Mouse (Mus musculus) neural tube, embryonic 15.5 days (tissue): ENCODE results near the gene Zfp667. TPM values are rescaled to one million over a fixed set of nuclear protein-coding genes. Genes with fewer than 3 reads are reported as not detected.
"Not testable (repeated sequence)": the region's sequence is repeated elsewhere in the genome, so short reads cannot be mapped to it uniquely, and the experiment has no call there.

Experiments
- ATAC-seq: fragments of 200-750 bp; cut with Nextera tagmentation; 2 replicates; pipeline ENCODE4 v1.8.0; 2017; ENCODE audit warnings: mild to moderate bottlenecking, moderate TSS enrichment, moderate library complexity; ENCODE audit not compliant: low FRiP score
- H3K27ac ChIP-seq: fragments of 300-500 bp; sonication (generic); replicated peaks from 2 replicates; pipeline ENCODE4 v1.5.1; 2015; ENCODE audit warnings: mild to moderate bottlenecking, inconsistent platforms
- H3K27me3 ChIP-seq: fragments of 300-500 bp; sonication (generic); replicated peaks from 2 replicates; pipeline ENCODE4 v1.6.1; 2015; ENCODE audit warnings: inconsistent platforms
- H3K36me3 ChIP-seq: fragments of 300-500 bp; sonication (generic); 2 replicates; pipeline ENCODE4 v1.6.1; 2015; ENCODE audit warnings: inconsistent platforms
- H3K4me1 ChIP-seq: fragments of 300-500 bp; sonication (generic); 2 replicates; pipeline ENCODE4 v1.6.1; 2015; ENCODE audit warnings: inconsistent platforms
- H3K4me2 ChIP-seq: fragments of 300-500 bp; sonication (generic); 2 replicates; pipeline ENCODE4 v1.6.1; 2015; ENCODE audit warnings: inconsistent platforms, mild to moderate bottlenecking, moderate library complexity
- H3K4me3 ChIP-seq: fragments of 300-500 bp; sonication (generic); replicated peaks from 2 replicates; pipeline ENCODE4 v1.5.1; 2015; ENCODE audit warnings: mild to moderate bottlenecking, inconsistent platforms
- H3K9ac ChIP-seq: fragments of 300-500 bp; sonication (generic); replicated peaks from 2 replicates; pipeline ENCODE4 v1.6.1; 2015; ENCODE audit warnings: mild to moderate bottlenecking, inconsistent platforms
- H3K9me3 ChIP-seq: fragments of 300-500 bp; sonication (generic); replicated peaks from 2 replicates; pipeline ENCODE4 v1.6.1; 2016; ENCODE audit warnings: inconsistent platforms
- WGBS: fragments of 180-500 bp; shearing (Covaris S2); methylation state at CpG from one replicate; pipeline ENCODE4 v1.1.7; 2015; ENCODE audit warnings: mixed read lengths; 5-methylcytosine and 5-hydroxymethylcytosine counted together
- polyA plus RNA-seq: library from polyadenylated mRNA; unstranded; fragments of >200 nt; fragmentation: Nextera tagmentation; extraction: Ambion mirVana; gene quantifications from 2 replicates; pipeline ENCODE4 v1.2.1, GENCODE M21; 2015

The Zfp667 gene
- 14.3 and 16.2 TPM in 2 replicates for polyA plus RNA-seq

DNA sequence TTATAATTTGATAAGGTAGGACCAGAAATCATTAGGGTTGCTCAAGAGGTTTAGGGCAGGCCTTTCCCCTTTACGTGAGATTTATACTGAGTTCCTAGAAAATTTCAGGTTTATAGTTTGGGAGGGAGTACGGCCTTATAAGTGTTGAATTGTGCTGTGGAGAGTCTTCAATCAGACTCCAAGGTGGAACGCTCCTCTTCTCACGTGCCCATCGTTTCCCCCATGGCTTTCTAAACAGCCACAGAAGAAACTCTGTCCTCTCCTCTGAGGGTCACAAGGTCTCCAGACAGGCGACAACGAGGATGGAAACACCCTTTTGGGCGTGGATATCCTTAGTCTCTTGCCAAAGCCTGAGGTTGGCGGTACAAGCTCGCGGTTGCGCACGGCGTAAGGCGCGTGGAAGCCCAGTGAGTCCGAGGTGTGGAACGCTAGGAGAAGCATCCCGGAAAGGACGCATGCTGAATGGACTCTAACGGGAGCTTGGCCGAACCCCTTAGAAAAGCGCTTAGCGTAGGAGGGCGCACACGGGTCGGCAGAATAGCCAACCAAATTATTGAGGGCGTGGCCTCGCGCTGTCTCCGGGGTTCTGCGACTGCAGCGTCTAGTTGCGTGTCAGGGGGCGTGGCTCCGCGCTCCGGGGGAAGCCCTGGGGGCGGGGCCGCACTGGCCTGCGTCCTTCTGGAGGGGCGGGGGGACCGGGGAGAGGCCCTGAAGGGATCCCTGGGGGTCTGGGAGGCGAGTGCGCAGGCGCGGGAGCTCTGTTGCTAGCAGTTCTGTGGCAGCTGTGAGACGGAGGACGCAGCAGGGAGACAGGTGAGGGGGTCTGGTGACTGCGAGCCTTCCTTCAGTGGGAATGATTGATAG, at the start of gene Zfp667:
Zfp667 (plus strand) TSS at position 738 of the 864 bp plus-strand sequence.
- H3K27ac ChIP-seq = peak within 1 kb of the TSS; percentile 81
- peak; percentile 80 for ATAC-seq
- 3% methylated on average over 50 of the region's 50 CpGs for WGBS
- H3K4me1 ChIP-seq = peaks cover 34% of the 10 kb centered on the region
- no peaks in the 10 kb centered on the region for H3K27me3 ChIP-seq
- peak within 1 kb of the TSS; percentile 68 for H3K4me2 ChIP-seq
- peak within 1 kb of the TSS; percentile 54 for H3K4me3 ChIP-seq
- H3K9ac ChIP-seq = peak within 1 kb of the TSS; percentile 54
- no peaks in the 10 kb centered on the region for H3K9me3 ChIP-seq
- H3K36me3 ChIP-seq = peaks cover 9% of the 10 kb centered on the region; the same call in 1 of the 2 replicates

GRCm38 (mm10) chr7:6239787-6240186, 46.6 kb upstream of the Zfp667 start:
- no peak overlapping the region for H3K4me3 ChIP-seq
- WGBS = 60% methylated on average over 11 of the region's 11 CpGs
- H3K36me3 ChIP-seq = no peaks in the 10 kb centered on the region
- no peak overlapping the region for H3K9ac ChIP-seq
- H3K4me1 ChIP-seq = no peaks in the 10 kb centered on the region
- no peak overlapping the region for H3K27ac ChIP-seq
- no peaks in the 10 kb centered on the region for H3K9me3 ChIP-seq
- H3K27me3 ChIP-seq = no peaks in the 10 kb centered on the region
- H3K4me2 ChIP-seq = no peak overlapping the region
- ATAC-seq = no peak

GRCm38 (mm10) chr7:6240841-6241425, 45.4 kb upstream of the Zfp667 start:
- H3K9me3 ChIP-seq, H3K9ac ChIP-seq, H3K4me1 ChIP-seq, H3K4me2 ChIP-seq, H3K27me3 ChIP-seq, H3K4me3 ChIP-seq, ATAC-seq, H3K36me3 ChIP-seq, H3K27ac ChIP-seq: not testable (repeated sequence)
- WGBS = 23% methylated on average over 1 of the region's 1 CpGs

GRCm38 (mm10) chr7:6244361-6245292, 41.8 kb upstream of the Zfp667 start:
- no peaks in the 10 kb centered on the region for H3K36me3 ChIP-seq
- H3K4me2 ChIP-seq = no peak overlapping the region
- no peaks in the 10 kb centered on the region for H3K4me1 ChIP-seq
- no peak for ATAC-seq
- H3K9me3 ChIP-seq = no peaks in the 10 kb centered on the region
- WGBS = 57% methylated on average over 11 of the region's 11 CpGs
- no peak overlapping the region for H3K4me3 ChIP-seq
- no peak overlapping the region for H3K9ac ChIP-seq
- no peaks in the 10 kb centered on the region for H3K27me3 ChIP-seq
- H3K27ac ChIP-seq = no peak overlapping the region

- no peak within 1 kb of the TSS for H3K4me2 ChIP-seq
- ATAC-seq = no peak
- 87% methylated on average over 6 of the region's 6 CpGs for WGBS
- H3K9ac ChIP-seq = no peak within 1 kb of the TSS
- H3K27me3 ChIP-seq = no peaks in the 10 kb centered on the region
- H3K4me3 ChIP-seq = no peak within 1 kb of the TSS
- H3K27ac ChIP-seq = no peak within 1 kb of the TSS
- no peaks in the 10 kb centered on the region for H3K36me3 ChIP-seq
- H3K4me1 ChIP-seq = no peaks in the 10 kb centered on the region
- no peaks in the 10 kb centered on the region for H3K9me3 ChIP-seq
Observed at GRCm38 (mm10) chr7:6252410-6252809, 34.0 kb upstream of the Zfp667 start, which contains the start of gene Epp13. Epp13 (plus strand) TSS chr7:6252710.

DNA sequence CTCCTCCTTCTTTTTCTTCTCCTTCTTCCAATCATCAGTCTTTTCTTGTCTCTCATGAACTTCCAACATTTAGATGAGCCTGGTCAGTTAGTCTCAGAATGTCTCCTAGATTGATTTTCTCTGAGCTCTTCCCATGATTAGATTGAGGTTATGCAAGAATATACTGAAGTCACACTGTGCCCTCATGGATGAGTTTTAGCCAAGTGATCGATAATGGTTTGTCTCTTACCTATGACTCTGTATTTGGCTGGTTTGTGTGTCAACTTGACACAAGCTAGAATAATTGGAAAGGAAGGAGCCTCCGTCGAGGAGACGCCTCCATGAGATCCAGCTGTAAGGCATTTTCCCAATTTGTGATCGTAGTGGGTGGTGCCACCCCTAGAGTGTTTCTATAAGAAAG, 31.9 kb upstream of the Zfp667 start:
- WGBS = 97% methylated on average over 5 of the region's 5 CpGs
- H3K9me3 ChIP-seq = no peaks in the 10 kb centered on the region
- no peak overlapping the region for H3K4me2 ChIP-seq
- no peaks in the 10 kb centered on the region for H3K27me3 ChIP-seq
- no peak overlapping the region for H3K27ac ChIP-seq
- no peak overlapping the region for H3K4me3 ChIP-seq
- H3K9ac ChIP-seq = no peak overlapping the region
- no peak for ATAC-seq
- no peaks in the 10 kb centered on the region for H3K36me3 ChIP-seq
- no peaks in the 10 kb centered on the region for H3K4me1 ChIP-seq

DNA sequence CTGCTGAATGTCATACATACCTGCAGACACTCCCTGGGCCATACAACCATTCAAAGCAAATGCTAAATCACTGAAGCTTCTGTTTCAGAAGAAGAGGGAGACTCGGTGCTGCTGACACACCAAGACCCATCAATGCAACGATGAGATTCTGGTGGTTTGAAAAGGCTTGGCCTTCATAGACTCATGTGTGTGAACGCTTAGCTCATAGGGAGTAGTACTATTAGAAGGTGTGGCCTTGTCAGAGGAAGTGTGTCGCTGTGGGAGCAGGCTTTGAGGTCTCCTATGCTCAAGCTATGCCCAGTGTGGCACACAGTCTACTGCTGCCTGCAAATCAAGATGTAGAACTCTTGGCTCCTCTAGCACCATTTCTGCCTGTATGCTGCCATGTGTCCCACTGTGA, 29.0 kb upstream of the Zfp667 start:
- H3K4me1 ChIP-seq = no peaks in the 10 kb centered on the region
- no peak overlapping the region for H3K27ac ChIP-seq
- no peak overlapping the region for H3K4me3 ChIP-seq
- no peaks in the 10 kb centered on the region for H3K27me3 ChIP-seq
- WGBS = 85% methylated on average over 4 of the region's 4 CpGs
- no peak for ATAC-seq
- H3K9ac ChIP-seq = no peak overlapping the region
- H3K36me3 ChIP-seq = no peaks in the 10 kb centered on the region
- H3K9me3 ChIP-seq = no peaks in the 10 kb centered on the region
- H3K4me2 ChIP-seq = no peak overlapping the region

DNA sequence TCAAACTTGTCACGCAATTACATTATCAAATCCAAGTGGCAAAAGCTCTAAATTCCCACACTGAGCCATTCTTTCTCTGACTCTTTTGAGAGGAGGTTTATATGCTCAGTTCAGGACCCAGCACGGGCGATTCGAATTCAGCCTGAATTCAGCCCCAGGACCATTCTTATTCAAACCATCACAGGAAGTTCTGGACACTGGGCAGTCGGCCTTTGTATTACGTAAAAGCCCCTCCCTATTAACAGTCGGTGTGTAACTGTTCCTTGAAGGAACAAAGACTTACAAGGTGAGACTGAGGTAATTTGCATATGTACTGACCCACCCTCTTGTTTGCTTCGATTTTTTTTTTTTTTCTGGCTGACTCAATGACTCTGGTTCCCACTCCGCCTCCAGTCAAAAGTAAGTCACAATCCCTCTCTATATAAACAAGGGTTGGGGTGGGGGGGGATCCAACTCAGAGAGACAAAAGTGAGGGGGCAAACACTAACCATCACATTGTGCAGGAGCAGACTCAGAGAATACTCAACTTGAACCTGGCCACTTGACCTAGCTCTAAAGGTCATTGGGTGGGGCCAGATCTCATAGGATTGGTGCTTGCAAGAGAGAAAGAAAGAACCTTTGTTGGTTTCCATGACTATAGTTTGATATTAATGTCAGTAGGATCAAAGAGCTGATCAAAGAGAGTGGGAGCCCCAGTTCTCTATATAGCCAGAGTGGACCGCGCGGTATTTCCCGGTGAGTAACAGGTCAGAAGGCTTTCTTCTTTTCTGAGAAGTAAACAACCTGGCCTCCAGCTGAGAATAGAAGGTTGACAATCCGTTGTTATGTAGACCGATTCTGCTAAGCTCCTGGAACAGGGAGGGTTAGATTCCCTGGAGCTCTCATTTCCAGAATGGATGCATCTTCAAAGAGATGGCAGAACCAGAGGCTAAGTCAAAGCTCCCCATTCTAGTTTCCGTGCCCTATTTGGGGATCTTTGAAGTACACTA, 27.9 kb upstream of the Zfp667 start:
- H3K9me3 ChIP-seq = no peaks in the 10 kb centered on the region
- no peak overlapping the region for H3K27ac ChIP-seq
- no peak overlapping the region for H3K4me3 ChIP-seq
- H3K36me3 ChIP-seq = no peaks in the 10 kb centered on the region
- H3K27me3 ChIP-seq = no peaks in the 10 kb centered on the region
- WGBS = 30% methylated on average over 16 of the region's 16 CpGs
- no peak for ATAC-seq
- H3K4me2 ChIP-seq = no peak overlapping the region
- no peaks in the 10 kb centered on the region for H3K4me1 ChIP-seq
- no peak overlapping the region for H3K9ac ChIP-seq

GRCm38 (mm10) chr7:6260004-6260403, 26.4 kb upstream of the Zfp667 start:
- ATAC-seq, H3K27me3 ChIP-seq, H3K4me2 ChIP-seq, H3K4me1 ChIP-seq, H3K4me3 ChIP-seq, H3K9ac ChIP-seq, H3K36me3 ChIP-seq, H3K27ac ChIP-seq, H3K9me3 ChIP-seq: not testable (repeated sequence)
- 47% methylated on average over 2 of the region's 2 CpGs for WGBS

DNA sequence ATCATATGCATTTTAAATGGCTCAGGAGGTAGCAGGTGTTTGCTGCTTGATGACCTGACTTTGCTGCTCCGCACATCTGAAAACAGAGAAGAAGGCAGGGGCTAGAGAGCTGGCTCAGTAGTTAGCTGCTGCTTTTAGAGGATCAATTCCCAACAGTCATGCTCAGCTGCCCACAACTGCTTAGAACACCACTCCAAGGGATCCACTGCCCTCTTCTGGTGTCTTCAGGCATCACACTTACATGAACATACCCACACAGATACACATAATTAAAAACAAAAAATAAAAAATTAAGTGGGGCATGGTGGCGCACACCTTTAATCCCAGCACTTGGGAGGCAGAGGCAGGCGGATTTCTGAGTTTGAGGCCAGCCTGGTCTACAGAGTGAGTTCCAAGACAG, 24.3 kb upstream of the Zfp667 start:
- H3K4me3 ChIP-seq = no peak overlapping the region
- H3K27me3 ChIP-seq = no peaks in the 10 kb centered on the region
- H3K36me3 ChIP-seq = no peaks in the 10 kb centered on the region
- no peak overlapping the region for H3K4me2 ChIP-seq
- H3K9ac ChIP-seq = no peak overlapping the region
- no peaks in the 10 kb centered on the region; the same call in 1 of the 2 replicates for H3K9me3 ChIP-seq
- no peak for ATAC-seq
- H3K27ac ChIP-seq = no peak overlapping the region
- 87% methylated on average over 3 of the region's 3 CpGs for WGBS
- no peaks in the 10 kb centered on the region for H3K4me1 ChIP-seq
